Mouse (Mus musculus) liver, adult 2 months (tissue): ENCODE data around the gene 4930404H24Rik. TPM values are rescaled to one million over a fixed set of nuclear protein-coding genes. Genes with fewer than 3 reads are reported as not detected.

Experiments
- DNase-seq: peaks from one replicate; pipeline ENCODE4 v3.0.0-alpha.2; 2011; ENCODE audit warnings: low read depth, low spot score; ENCODE audit errors: extremely low read depth
- H3K27ac ChIP-seq: fragments of 200-500 bp; replicated peaks from 2 replicates; pipeline ENCODE4 v1.5.1; 2012; ENCODE audit warnings: low read depth, mild to moderate bottlenecking, control low read depth, inconsistent platforms, low read length; ENCODE audit not compliant: insufficient read depth
- H3K27me3 ChIP-seq: fragments of 200-500 bp; 2 replicates; pipeline ENCODE4 v1.6.1; 2012; ENCODE audit warnings: mild to moderate bottlenecking, moderate library complexity, low read length, inconsistent platforms; ENCODE audit not compliant: control insufficient read depth, insufficient read depth
- H3K36me3 ChIP-seq: fragments of 200-500 bp; 2 replicates; pipeline ENCODE4 v1.6.1; 2012; ENCODE audit warnings: low read length, inconsistent platforms; ENCODE audit not compliant: control insufficient read depth, insufficient read depth
- H3K4me1 ChIP-seq: fragments of 200-500 bp; 2 replicates; pipeline ENCODE4 v1.6.1; 2011; ENCODE audit warnings: low read length; ENCODE audit not compliant: control insufficient read depth, insufficient read depth
- H3K4me3 ChIP-seq: fragments of 200-500 bp; 2 replicates; pipeline ENCODE4 v1.5.1; 2011; ENCODE audit warnings: low read depth, mild to moderate bottlenecking, control low read depth, low read length, moderate library complexity; ENCODE audit not compliant: insufficient read depth
- H3K79me2 ChIP-seq: fragments of 200-500 bp; 2 replicates; pipeline ENCODE4 v1.6.1; 2012; ENCODE audit warnings: inconsistent platforms, mild to moderate bottlenecking, low read length, moderate library complexity; ENCODE audit not compliant: control insufficient read depth, insufficient read depth
- H3K9ac ChIP-seq: fragments of 200-500 bp; 2 replicates; pipeline ENCODE4 v1.6.1; 2012; ENCODE audit warnings: low read depth, mild to moderate bottlenecking, control low read depth, inconsistent platforms, low read length
- CTCF ChIP-seq: fragments of 200-500 bp; IDR thresholded peaks from 2 replicates; pipeline ENCODE4 v1.5.1; 2011; ENCODE audit warnings: low read depth, low read length, control low read depth
- POLR2A ChIP-seq: fragments of 200-500 bp; IDR thresholded peaks from 2 replicates; pipeline ENCODE4 v1.6.1; 2011; ENCODE audit warnings: low read length, control low read depth; ENCODE audit not compliant: insufficient read depth; ENCODE audit errors: extremely low read depth
- WGBS: fragments of 180-500 bp; shearing (Covaris S2); methylation state at CpG from one replicate; pipeline ENCODE4 v1.1.7; 2018; 5-methylcytosine and 5-hydroxymethylcytosine counted together
- polyA plus RNA-seq: library from polyadenylated mRNA; depleted of rRNA; stranded (reverse); fragments of >200 nt; gene quantifications from 2 replicates; pipeline ENCODE4 v1.2.3, GENCODE M21; 2012
- total RNA-seq: library from RNA; depleted of rRNA; stranded (reverse); fragments of >200 nt; gene quantifications from 2 replicates; pipeline ENCODE4 v1.2.3, GENCODE M21; 2014

Gene 4930404H24Rik
- total and polyA plus RNA-seq, 2 experiments: not detected

DNA sequence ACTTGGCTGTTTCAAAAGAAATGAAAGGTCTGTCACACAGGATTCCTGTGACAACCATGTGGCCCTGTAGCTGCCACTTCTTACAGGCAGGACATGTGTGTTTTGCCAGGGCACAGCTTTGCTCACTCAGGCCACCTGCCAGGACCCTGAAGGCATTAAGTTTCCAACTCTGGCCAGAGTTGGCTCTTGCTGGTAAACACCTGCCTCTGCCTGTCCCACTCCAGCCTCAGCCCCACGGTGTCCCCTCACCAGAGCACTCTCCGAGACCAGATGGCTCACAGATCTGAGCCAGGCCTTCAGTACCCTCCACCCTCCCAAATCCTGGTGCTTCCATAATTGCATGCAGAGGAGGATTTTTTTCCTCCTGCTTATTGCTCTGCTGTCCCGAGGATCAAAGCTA is 21.6 kb upstream of the 4930404H24Rik start:
- Histone ChIP-seq H3K36me3 (no peaks in the 10 kb centered on the region), H3K4me3 (no peak overlapping the region), H3K4me1 (no peaks in the 10 kb centered on the region), H3K27ac (no peak overlapping the region), H3K9ac (no peak overlapping the region), H3K27me3 (no peaks in the 10 kb centered on the region), H3K79me2 (no peaks in the 10 kb centered on the region)
- no peak for TF ChIP-seq POLR2A
- no peak for TF ChIP-seq CTCF
- 67% methylated on average over 3 of the region's 3 CpGs for WGBS
- no peak for DNase-seq

GRCm38 (mm10) chr2:153475114-153476112 is 17.2 kb upstream of the 4930404H24Rik start:
- no peaks in the 10 kb centered on the region for H3K36me3 ChIP-seq

GRCm38 (mm10) chr2:153478583-153478982 is 14.0 kb upstream of the 4930404H24Rik start:
- Histone ChIP-seq H3K4me1 (no peaks in the 10 kb centered on the region), H3K27ac (no peak overlapping the region), H3K27me3 (no peaks in the 10 kb centered on the region), H3K9ac (no peak overlapping the region), H3K4me3 (no peak overlapping the region), H3K36me3 (no peaks in the 10 kb centered on the region), H3K79me2 (no peaks in the 10 kb centered on the region)
- WGBS: 14% methylated on average over 4 of the region's 4 CpGs
- DNase-seq: peak; percentile 16
- TF ChIP-seq CTCF: peak; percentile 86
- no peak for TF ChIP-seq POLR2A

More at GRCm38 (mm10) chr2:153475114-153476112, 17.2 kb upstream of the 4930404H24Rik start:
- Histone ChIP-seq H3K9ac (no peak overlapping the region), H3K4me3 (no peak overlapping the region), H3K27ac (no peak overlapping the region), H3K4me1 (no peaks in the 10 kb centered on the region), H3K79me2 (no peaks in the 10 kb centered on the region), H3K27me3 (no peaks in the 10 kb centered on the region)
- no peak for DNase-seq
- WGBS: 51% methylated on average over 4 of the region's 4 CpGs
- no peak for TF ChIP-seq POLR2A
- TF ChIP-seq CTCF: no peak

DNA sequence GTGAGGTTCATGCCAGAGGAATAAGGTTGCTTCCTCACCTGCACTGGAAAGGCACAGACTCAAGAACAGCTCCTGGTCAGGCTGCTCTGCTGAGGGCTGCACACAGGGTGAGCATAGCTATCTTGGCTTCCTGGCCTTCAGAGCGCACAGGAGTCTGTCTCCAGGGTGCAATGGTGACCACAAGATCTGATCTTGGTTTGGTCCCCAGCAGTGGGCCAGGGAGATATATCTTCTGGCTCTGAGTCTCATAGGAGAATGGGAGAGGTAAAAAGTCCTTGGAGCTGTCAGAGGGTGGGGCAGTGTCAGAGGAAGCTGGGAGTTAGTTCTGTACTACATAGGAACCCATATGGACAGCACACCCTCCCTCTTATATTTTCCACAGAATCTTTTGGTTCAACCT is 13.1 kb upstream of the 4930404H24Rik start:
- TF ChIP-seq POLR2A: no peak
- TF ChIP-seq CTCF: no peak
- 97% methylated on average over 1 of the region's 1 CpGs for WGBS
- H3K79me2 ChIP-seq: no peaks in the 10 kb centered on the region
- no peak for DNase-seq
- no peaks in the 10 kb centered on the region for H3K36me3 ChIP-seq
- no peak overlapping the region for H3K27ac ChIP-seq
- no peaks in the 10 kb centered on the region for H3K27me3 ChIP-seq
- H3K9ac ChIP-seq: no peak overlapping the region
- H3K4me1 ChIP-seq: no peaks in the 10 kb centered on the region
- no peak overlapping the region for H3K4me3 ChIP-seq

- TF ChIP-seq CTCF (no peak), POLR2A (no peak)
- no peak overlapping the region for H3K4me3 ChIP-seq
- 75% methylated on average over 7 of the region's 7 CpGs for WGBS
- H3K27ac ChIP-seq: no peak overlapping the region
- no peak for DNase-seq
- H3K9ac ChIP-seq: no peak overlapping the region
- H3K79me2 ChIP-seq: no peaks in the 10 kb centered on the region
- H3K36me3 ChIP-seq: no peaks in the 10 kb centered on the region
- no peaks in the 10 kb centered on the region for H3K4me1 ChIP-seq
- H3K27me3 ChIP-seq: no peaks in the 10 kb centered on the region
Measured at GRCm38 (mm10) chr2:153481108-153481860, 11.3 kb upstream of the 4930404H24Rik start.
